Mouse (Mus musculus) heart, postnatal 0 days (tissue): ENCODE measurements around the gene 4931428L18Rik.

Experiments used
- CTCF ChIP-seq: IDR thresholded peaks from 2 replicates; pipeline ENCODE4 v1.5.1; 2016; ENCODE audit warnings: antibody characterized with exemption, control low read depth, low read depth
- EP300 ChIP-seq: IDR thresholded peaks from 2 replicates; pipeline ENCODE4 v1.6.1; 2016; ENCODE audit warnings: antibody characterized with exemption, low read depth

DNA sequence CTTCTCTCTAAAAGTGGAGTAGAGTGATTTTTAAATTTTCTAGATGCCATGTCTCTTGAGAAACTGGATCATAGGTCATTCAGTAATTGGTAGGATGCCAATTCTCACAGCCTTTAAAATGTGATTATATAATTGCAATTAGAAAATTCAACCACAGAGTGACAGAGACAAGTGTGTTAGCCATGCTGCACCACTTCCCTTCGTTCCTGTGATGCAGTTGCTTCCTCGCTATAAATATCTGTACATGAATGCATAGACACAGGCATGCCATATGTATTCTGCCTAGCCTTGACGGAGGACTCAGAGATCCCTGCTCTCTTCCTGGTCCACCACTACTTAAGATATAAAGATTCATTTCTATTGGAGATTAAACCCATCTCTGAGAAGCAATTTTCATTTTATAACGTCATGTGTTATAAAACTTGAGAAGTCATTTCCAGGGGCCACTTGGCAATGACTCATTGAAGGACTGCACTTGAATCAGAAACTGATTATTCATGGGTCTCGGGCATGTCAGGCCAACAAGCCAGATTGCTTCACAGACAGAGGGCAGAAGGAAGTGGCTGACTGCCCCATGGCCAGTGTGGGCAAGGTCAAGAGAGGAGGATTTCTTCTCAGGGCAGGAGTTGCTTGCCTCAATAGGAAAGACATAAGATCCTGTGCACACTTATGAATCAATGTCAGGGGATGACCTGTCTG, 172.4 kb downstream of the 4931428L18Rik start:
- TF ChIP-seq CTCF = no peak
- TF ChIP-seq EP300 = no peak
